Mouse (Mus musculus) E14TG2a.4 (cell line): ENCODE results near the gene Tnfrsf4.

Experiments used
- CTCF ChIP-seq: conservative IDR thresholded peaks from 2 replicates; pipeline ENCODE4 v1.5.1; 2014; ENCODE audit warnings: low read length
- NANOG ChIP-seq: IDR thresholded peaks from 2 replicates; pipeline ENCODE4 v1.6.1; 2014; ENCODE audit warnings: borderline replicate concordance, low read length, mixed read lengths
- POU5F1 ChIP-seq: IDR thresholded peaks from 2 replicates; pipeline ENCODE4 v1.6.1; 2014; ENCODE audit warnings: low read length, borderline replicate concordance

DNA sequence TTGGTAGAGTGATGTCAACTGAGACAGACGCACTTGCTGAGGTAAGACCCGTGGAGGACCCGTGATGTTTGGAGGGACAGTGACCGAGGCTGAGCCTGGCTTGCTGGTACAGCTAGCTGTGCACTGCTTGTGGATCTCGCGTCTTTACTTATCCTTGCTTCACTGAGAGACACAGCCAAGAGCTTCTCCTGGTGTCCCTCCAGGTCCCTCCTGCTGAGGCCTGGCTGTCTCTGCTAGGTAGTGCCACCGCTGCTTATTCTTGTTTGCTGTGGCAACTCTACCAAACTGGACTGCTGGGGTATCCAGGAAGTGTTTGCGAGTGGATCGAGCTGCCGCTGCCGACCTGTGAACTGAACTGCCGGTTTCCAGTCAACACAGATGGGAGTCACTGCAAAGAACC, 6.1 kb downstream of the Tnfrsf4 start:
- TF ChIP-seq CTCF (no peak), NANOG (no peak), POU5F1 (no peak)
